Mouse (Mus musculus) left cerebral cortex, adult 11 months (tissue): ENCODE measurements around the gene Zmym3.
A peak's percentile ranks its signal among the peaks of the same experiment; 100 is the strongest.

Experiments
- DNase-seq: peaks from one replicate; pipeline ENCODE4 v3.0.0; 2022; ENCODE audit warnings: low spot score

Gene Zmym3

GRCm38 (mm10) chrX:101420700-101421095 lies at the start of gene Zmym3:
Gene Zmym3, minus strand, starts transcription at chrX:101420849.
- no peak for DNase-seq

GRCm38 (mm10) chrX:101451591-101451990 lies 30.9 kb upstream of the Zmym3 start:
- DNase-seq: no peak

GRCm38 (mm10) chrX:101451147-101451546 lies 30.5 kb upstream of the Zmym3 start:
- no peak for DNase-seq

GRCm38 (mm10) chrX:101448886-101449475 lies 28.3 kb upstream of the Zmym3 start, which contains the start of gene Itgb1bp2:
Gene Itgb1bp2, plus strand, starts transcription at chrX:101449088.
- no peak for DNase-seq

- DNase-seq: no peak
Observed at GRCm38 (mm10) chrX:101429976-101430375, 9.3 kb upstream of the Zmym3 start.

- peak; percentile 84 for DNase-seq
Observed at GRCm38 (mm10) chrX:101429142-101429949, 8.7 kb upstream of the Zmym3 start, which contains the start of gene Nono. Gene Nono, plus strand, starts transcription at chrX:101429318.

- peak; percentile 13 for DNase-seq
Observed at GRCm38 (mm10) chrX:101428785-101429141, 8.1 kb upstream of the Zmym3 start.

GRCm38 (mm10) chrX:101427774-101428173 lies 7.1 kb upstream of the Zmym3 start:
- DNase-seq: no peak

GRCm38 (mm10) chrX:101423462-101423861 lies 2.8 kb upstream of the Zmym3 start:
- no peak for DNase-seq

GRCm38 (mm10) chrX:101419725-101420699 lies 637 bp downstream of the Zmym3 start:
- peak; percentile 76 for DNase-seq

- peak; percentile 12 for DNase-seq
Observed at GRCm38 (mm10) chrX:101418946-101419724, 1.5 kb downstream of the Zmym3 start.

GRCm38 (mm10) chrX:101396459-101396858 lies 24.2 kb downstream of the Zmym3 start:
- DNase-seq: no peak

- no peak for DNase-seq
Observed at GRCm38 (mm10) chrX:101394341-101394740, 26.3 kb downstream of the Zmym3 start.

GRCm38 (mm10) chrX:101388866-101389537 lies 31.6 kb downstream of the Zmym3 start:
- no peak for DNase-seq

- no peak for DNase-seq
Observed at GRCm38 (mm10) chrX:101386222-101386621, 34.4 kb downstream of the Zmym3 start.

GRCm38 (mm10) chrX:101384439-101385137 lies 36.1 kb downstream of the Zmym3 start:
- no peak for DNase-seq

- DNase-seq: peak; percentile 33
Observed at GRCm38 (mm10) chrX:101383455-101383854, 37.2 kb downstream of the Zmym3 start.

- DNase-seq: no peak
Observed at GRCm38 (mm10) chrX:101379744-101380143, 40.9 kb downstream of the Zmym3 start.

GRCm38 (mm10) chrX:101377076-101377475 lies 43.6 kb downstream of the Zmym3 start:
- no peak for DNase-seq
